ENCODE assay signal across 8 mouse cellular contexts in the genomic region with DNA sequence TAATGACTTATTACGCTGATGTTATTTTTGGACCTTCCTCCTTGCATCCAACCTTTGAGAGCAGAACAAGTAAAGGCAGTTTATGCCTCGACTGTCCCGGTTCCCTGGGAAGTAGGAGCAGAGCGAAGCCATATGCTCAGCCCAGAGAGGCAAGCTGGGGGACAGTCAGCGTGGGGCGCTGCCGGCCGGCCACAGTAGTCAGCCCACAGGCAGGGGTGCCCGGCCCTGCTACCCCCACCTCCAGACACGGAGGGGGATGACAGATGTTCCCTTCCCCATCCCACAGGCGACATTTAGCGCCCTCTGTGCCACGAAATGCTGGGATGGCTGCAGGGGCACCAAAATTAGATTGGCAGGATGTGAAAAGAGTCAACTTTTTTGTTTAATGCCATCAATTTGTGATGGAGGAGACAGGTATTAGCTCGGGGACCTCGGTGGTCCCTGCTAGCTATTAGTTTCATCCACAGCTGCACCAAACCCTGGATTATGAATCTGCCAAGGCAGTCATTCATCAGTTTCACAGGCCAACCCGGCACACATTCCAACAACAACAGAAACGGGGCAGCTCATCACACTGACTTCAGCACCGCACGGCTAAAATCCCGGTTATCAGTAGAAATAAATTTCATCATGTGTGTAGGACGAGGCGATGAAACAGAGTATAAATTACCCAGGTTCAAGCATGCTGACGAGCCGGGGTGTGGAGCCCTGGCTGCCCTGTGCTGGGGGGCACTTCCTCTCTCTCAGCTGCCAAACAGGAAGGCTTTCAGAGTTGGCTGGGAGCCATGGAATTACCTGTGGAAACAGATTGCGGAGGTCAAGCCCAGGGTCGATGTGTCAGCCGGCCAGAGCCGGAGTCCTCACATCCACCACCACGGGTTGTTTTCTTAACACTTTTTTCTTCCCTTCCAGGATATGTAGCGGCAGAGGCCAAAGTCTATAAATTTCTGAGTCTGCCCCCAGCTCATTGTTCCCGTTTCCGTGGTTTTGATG.
DNase-seq lines count a peak whose midpoint lies in the region; ATAC-seq and TF ChIP-seq lines count a peak whose summit lies in the region.

No protein-coding gene starts in this region.

- TF ChIP-seq POLR2A in cerebellum, adult 2 months (IDR thresholded peaks at IDR 0.05; ENCODE audit: borderline replicate concordance, insufficient read depth, low read length) = no peak

- no peak overlapping the region for H3K4me3 ChIP-seq in lung, embryonic 14.5 days (ENCODE audit: low read depth, low read length)
- H3K4me3 ChIP-seq in neural tube, embryonic 13.5 days = no peak overlapping the region
- H3K4me3 ChIP-seq in cerebellum, adult 2 months (replicated peaks; ENCODE audit: insufficient read depth, low read depth, low read length) = no peak overlapping the region

- no peak overlapping the region for H3K27ac ChIP-seq in lung, embryonic 14.5 days (ENCODE audit: low read depth)
- H3K27ac ChIP-seq in neural tube, embryonic 13.5 days (replicated peaks) = peak overlapping the region; percentile 84
- no peak overlapping the region for H3K27ac ChIP-seq in cerebellum, adult 2 months (ENCODE audit: insufficient read depth, low read length)

- ATAC-seq in lung, embryonic 14.5 days (ENCODE audit: insufficient read depth) = peak; percentile 65; the same call in 1 of the 2 replicates
- peak; percentile 68 for ATAC-seq in neural tube, embryonic 13.5 days (ENCODE audit: low read depth)

- H3K27me3 ChIP-seq in lung, embryonic 14.5 days (ENCODE audit: insufficient read depth, low read length) = peaks cover 16% of the 10 kb centered on the region
- H3K27me3 ChIP-seq in neural tube, embryonic 13.5 days = peaks cover 10% of the 10 kb centered on the region; the same call in 1 of the 2 replicates
- H3K27me3 ChIP-seq in cerebellum, adult 2 months (ENCODE audit: control insufficient read depth, insufficient read depth, low read length) = no peaks in the 10 kb centered on the region; the same call in 1 of the 2 replicates

- no peak for TF ChIP-seq CTCF in lung, embryonic 14.5 days (IDR thresholded peaks at IDR 0.05; ENCODE audit: low read depth)
- TF ChIP-seq CTCF in cerebellum, adult 2 months (IDR thresholded peaks at IDR 0.05; ENCODE audit: borderline replicate concordance, insufficient read depth, low read depth, low read length) = no peak

- 26% methylated on average over 32 of the region's 32 CpGs for WGBS in lung, embryonic 14.5 days
- 27% methylated on average over 32 of the region's 32 CpGs for WGBS in neural tube, embryonic 13.5 days
- WGBS in cerebellum, adult 2 months = 52% methylated on average over 32 of the region's 32 CpGs

- intact Hi-C loops in heart, postnatal 10 days (cut with DNase I) = no loop called here

- peak; percentile 60 for DNase-seq in lung, embryonic 14.5 days
- no peak for DNase-seq in lung, postnatal 25 days (ENCODE audit: low spot score)
- peak; percentile 54 to 56 for DNase-seq in heart, postnatal 10 days
- DNase-seq in kidney, postnatal 36 days = peak; percentile 61 to 68
- no peak for DNase-seq in cerebellum, adult 2 months
- no peak for DNase-seq in MN1 (ENCODE audit: low spot score)
- DNase-seq in spleen, adult 12 weeks (ENCODE audit: low spot score) = no peak

- peaks cover 9% of the 10 kb centered on the region for H3K4me1 ChIP-seq in lung, embryonic 14.5 days (ENCODE audit: insufficient read depth)
- peaks cover 64% of the 10 kb centered on the region for H3K4me1 ChIP-seq in neural tube, embryonic 13.5 days (replicated peaks)
- H3K4me1 ChIP-seq in cerebellum, adult 2 months (ENCODE audit: control insufficient read depth, insufficient read depth, low read length) = no peaks in the 10 kb centered on the region

- no peaks in the 10 kb centered on the region for H3K9me3 ChIP-seq in lung, embryonic 14.5 days (ENCODE audit: low read depth, low read length)
- H3K9me3 ChIP-seq in neural tube, embryonic 13.5 days = no peaks in the 10 kb centered on the region

- peak overlapping the region; percentile 20 for H3K4me2 ChIP-seq in lung, embryonic 14.5 days
- H3K4me2 ChIP-seq in neural tube, embryonic 13.5 days = peak overlapping the region; percentile 25

- no peak overlapping the region for H3K9ac ChIP-seq in lung, embryonic 14.5 days
- H3K9ac ChIP-seq in neural tube, embryonic 13.5 days = peak overlapping the region; percentile 22; the same call in 1 of the 2 replicates

- H3K36me3 ChIP-seq in lung, embryonic 14.5 days (ENCODE audit: insufficient read depth) = no peaks in the 10 kb centered on the region
- H3K36me3 ChIP-seq in neural tube, embryonic 13.5 days = no peaks in the 10 kb centered on the region

Comparison
In these comparisons a context has a peak if more than half of its experiments do, and no peak if none do; other contexts are left out.
1. DNase-seq: peak in lung, embryonic 14.5 days (single experiment), heart, postnatal 10 days (2 of 2) and kidney, postnatal 36 days (2 of 2); none in lung, postnatal 25 days (single experiment), cerebellum, adult 2 months (0 of 2), MN1 (single experiment) and spleen, adult 12 weeks (single experiment).